Mouse (Mus musculus): ENCODE results near the gene Clcn2.

GRCm38 (mm10) chr16:20710370-20710769 is 7.2 kb downstream of the Clcn2 start:
- no peak for TF ChIP-seq EP300 (IDR thresholded peaks at IDR 0.05; ENCODE audit: low read depth)
- no peak for TF ChIP-seq CTCF (IDR thresholded peaks at IDR 0.05; ENCODE audit: low read depth)
